ENCODE assay signal across 26 mouse cellular contexts in genomic region chr17:87063461-87063860, GRCm38 (mm10). TPM values are rescaled to one million over a fixed set of nuclear protein-coding genes. Genes with fewer than 3 reads are reported as not detected.
A peak's percentile ranks its signal among the peaks of the same experiment; 100 is the strongest.
DNase-seq lines count a peak whose midpoint lies in the region; ATAC-seq and TF ChIP-seq lines count a peak whose summit lies in the region.
"Had no signal": no experiment of that assay in that cellular context is flagged by ENCODE, and none has a peak within 500 bp of the region (broad histone marks: within the 10 kb centered on the region; RNA-seq: fewer than 3 reads in every experiment).

No protein-coding gene starts in this region.

- peak; percentile 86 for ATAC-seq in kidney, embryonic 14.5 days (ENCODE audit: low FRiP score, low TSS enrichment)
- ATAC-seq in lung, embryonic 14.5 days (ENCODE audit: insufficient read depth), result no peak
- ATAC-seq: forebrain, embryonic 15.5 days; liver, embryonic 12.5 days; midbrain, embryonic 15.5 days; Patski had no signal

- 27% methylated on average over 7 of the region's 7 CpGs for WGBS in kidney, embryonic 14.5 days
- WGBS in lung, embryonic 14.5 days, result 39% methylated on average over 7 of the region's 7 CpGs

- no peak overlapping the region for H3K9ac ChIP-seq in kidney, embryonic 14.5 days (ENCODE audit: low read depth, low read length)
- no peak overlapping the region for H3K9ac ChIP-seq in lung, embryonic 14.5 days
- H3K9ac ChIP-seq: embryonic facial prominence, embryonic 13.5 days; forebrain, embryonic 15.5 days; heart, embryonic 12.5 days; hindbrain, embryonic 15.5 days; liver, embryonic 12.5 days; liver, postnatal 0 days; midbrain, embryonic 15.5 days had no signal

- H3K27ac ChIP-seq in kidney, embryonic 14.5 days (ENCODE audit: low read depth, low read length), result peak overlapping the region; percentile 43; the same call in 1 of the 2 replicates
- H3K27ac ChIP-seq in lung, embryonic 14.5 days (ENCODE audit: low read depth), result 0 out of 2 replicates have a peak overlapping the region, but pooled peaks have one; percentile 2
- H3K27ac ChIP-seq: embryonic facial prominence, embryonic 13.5 days; forebrain, embryonic 10.5 days; forebrain, embryonic 15.5 days; hindbrain, embryonic 10.5 days; hindbrain, embryonic 15.5 days; liver, embryonic 12.5 days; midbrain, embryonic 15.5 days had no signal

- no peak overlapping the region for H3K4me3 ChIP-seq in kidney, embryonic 14.5 days (ENCODE audit: low read length)
- no peak overlapping the region for H3K4me3 ChIP-seq in lung, embryonic 14.5 days (ENCODE audit: low read depth, low read length)
- H3K4me3 ChIP-seq: embryonic facial prominence, embryonic 13.5 days; forebrain, embryonic 10.5 days; forebrain, embryonic 15.5 days; heart, embryonic 12.5 days; hindbrain, embryonic 10.5 days; hindbrain, embryonic 15.5 days; liver, embryonic 12.5 days; midbrain, embryonic 15.5 days had no signal

- peak; percentile 0 for DNase-seq in adrenal gland, postnatal 10 days
- DNase-seq in adrenal gland, adult 2 months, result no peak
- DNase-seq in kidney, adult 8-10 months, result no peak
- DNase-seq in lung, embryonic 14.5 days, result peak; percentile 17
- DNase-seq in lung, postnatal 25 days (ENCODE audit: low spot score), result no peak
- peak; percentile 22 for DNase-seq in brain, adult 2 months (ENCODE audit: low read depth, low spot score)
- DNase-seq in right cerebral cortex, postnatal 36 days (ENCODE audit: low spot score in 2 of 2), result no peak
- DNase-seq: adrenal gland, postnatal 25 days; cerebellum, postnatal 10 days; gastrocnemius, postnatal 25 days; layer of hippocampus, postnatal 36 days; left cerebral cortex, postnatal 4 days; right cerebral cortex, adult 18-20 months had no signal

- TF ChIP-seq CTCF in lung, embryonic 14.5 days (IDR thresholded peaks at IDR 0.05; ENCODE audit: low read depth), result no peak

- H3K9me3 ChIP-seq in kidney, embryonic 14.5 days (ENCODE audit: control insufficient read depth, low read length), result no peaks in the 10 kb centered on the region
- no peaks in the 10 kb centered on the region for H3K9me3 ChIP-seq in lung, embryonic 14.5 days (ENCODE audit: low read depth, low read length)
- H3K9me3 ChIP-seq: embryonic facial prominence, embryonic 13.5 days; forebrain, embryonic 10.5 days; forebrain, embryonic 15.5 days; G1E; heart, embryonic 12.5 days; hindbrain, embryonic 10.5 days; hindbrain, embryonic 15.5 days; liver, embryonic 12.5 days; midbrain, embryonic 15.5 days had no signal

- H3K36me3 ChIP-seq in kidney, embryonic 14.5 days (ENCODE audit: control insufficient read depth, insufficient read depth, low read length), result no peaks in the 10 kb centered on the region
- no peaks in the 10 kb centered on the region for H3K36me3 ChIP-seq in lung, embryonic 14.5 days (ENCODE audit: insufficient read depth)
- H3K36me3 ChIP-seq: embryonic facial prominence, embryonic 13.5 days; forebrain, embryonic 10.5 days; forebrain, embryonic 15.5 days; G1E; heart, embryonic 12.5 days; hindbrain, embryonic 10.5 days; hindbrain, embryonic 15.5 days; liver, embryonic 12.5 days; midbrain, embryonic 15.5 days had no signal

- H3K4me1 ChIP-seq in kidney, embryonic 14.5 days (ENCODE audit: control insufficient read depth, insufficient read depth, low read length), result peaks cover 15% of the 10 kb centered on the region; the same call in 1 of the 2 replicates
- H3K4me1 ChIP-seq in lung, embryonic 14.5 days (ENCODE audit: insufficient read depth), result no peaks in the 10 kb centered on the region
- H3K4me1 ChIP-seq: forebrain, embryonic 10.5 days; forebrain, embryonic 15.5 days; hindbrain, embryonic 10.5 days; hindbrain, embryonic 15.5 days; midbrain, embryonic 15.5 days had no signal

- no peak overlapping the region for H3K4me2 ChIP-seq in kidney, embryonic 14.5 days (replicated peaks; ENCODE audit: low read depth, low read length)
- peak overlapping the region; percentile 26; the same call in 1 of the 2 replicates for H3K4me2 ChIP-seq in lung, embryonic 14.5 days
- H3K4me2 ChIP-seq: embryonic facial prominence, embryonic 13.5 days; forebrain, embryonic 15.5 days; heart, embryonic 12.5 days; hindbrain, embryonic 15.5 days; liver, embryonic 12.5 days; midbrain, embryonic 15.5 days had no signal

- no peaks in the 10 kb centered on the region for H3K27me3 ChIP-seq in kidney, embryonic 14.5 days (ENCODE audit: control insufficient read depth, insufficient read depth, low read length)
- no peaks in the 10 kb centered on the region for H3K27me3 ChIP-seq in lung, embryonic 14.5 days (ENCODE audit: insufficient read depth, low read length)
- H3K27me3 ChIP-seq: CH12.LX; embryonic facial prominence, embryonic 13.5 days; forebrain, embryonic 15.5 days; heart, embryonic 12.5 days; hindbrain, embryonic 15.5 days; liver, embryonic 12.5 days; midbrain, embryonic 15.5 days; Patski had no signal

RNA-seq across cellular contexts. Expression of gene Cript, which starts 38.1 kb away (rescaled TPM):
- 10 to 100 TPM; 49.9 to 52.7 TPM for total RNA-seq in adrenal gland, postnatal 10 days (2021)
- 10 to 100 TPM; 62.2 to 72.8 TPM for total RNA-seq in adrenal gland, adult 2 months (2021)
- polyA plus RNA-seq in adrenal gland, adult 2 months (2012; rRNA removed), result 1.9 and 2.2 TPM in 2 replicates
- 150 and 193 TPM in 2 replicates for polyA plus RNA-seq in kidney, embryonic 14.5 days (2014; fragmentation: Nextera tagmentation; extraction: Ambion mirVana)
- polyA plus RNA-seq in lung, embryonic 14.5 days (2014; fragmentation: Nextera tagmentation; extraction: Ambion mirVana), result 131 TPM in 2 replicates

RNA-seq across cellular contexts. Expression of gene Pigf, which starts 38.3 kb away (rescaled TPM):
- 10 to 100 TPM in 1 of 2 experiments, 1 to 10 TPM in 1; 8.3 to 11.0 TPM for total RNA-seq in adrenal gland, postnatal 10 days (2021)
- total RNA-seq in adrenal gland, adult 2 months (2021), result 10 to 100 TPM; 11.6 to 18.8 TPM
- 0.58 and 1.6 TPM in 2 replicates for polyA plus RNA-seq in adrenal gland, adult 2 months (2012; rRNA removed)
- 39.3 and 46.1 TPM in 2 replicates for polyA plus RNA-seq in kidney, embryonic 14.5 days (2014; fragmentation: Nextera tagmentation; extraction: Ambion mirVana)
- 31.1 and 33.1 TPM in 2 replicates for polyA plus RNA-seq in lung, embryonic 14.5 days (2014; fragmentation: Nextera tagmentation; extraction: Ambion mirVana)

RNA-seq across cellular contexts. Expression of gene Socs5, which starts 44.0 kb away (rescaled TPM):
- 10 to 100 TPM; 40.3 to 48.3 TPM for total RNA-seq in adrenal gland, postnatal 10 days (2021)
- 10 to 100 TPM; 60.2 to 96.4 TPM for total RNA-seq in adrenal gland, adult 2 months (2021)
- polyA plus RNA-seq in adrenal gland, adult 2 months (2012; rRNA removed), result 63.5 and 68.3 TPM in 2 replicates
- 17.5 and 24.5 TPM in 2 replicates for polyA plus RNA-seq in kidney, embryonic 14.5 days (2014; fragmentation: Nextera tagmentation; extraction: Ambion mirVana)
- 17.6 and 18.5 TPM in 2 replicates for polyA plus RNA-seq in lung, embryonic 14.5 days (2014; fragmentation: Nextera tagmentation; extraction: Ambion mirVana)

Comparison
In these comparisons a context has a peak if more than half of its experiments do, and no peak if none do; other contexts are left out.
1. DNase-seq: peak in adrenal gland, postnatal 10 days (single experiment), lung, embryonic 14.5 days (single experiment) and brain, adult 2 months (single experiment); none in adrenal gland, adult 2 months (single experiment), kidney, adult 8-10 months (0 of 2), lung, postnatal 25 days (single experiment) and right cerebral cortex, postnatal 36 days (0 of 2).
2. RNA of gene Cript, which starts 38.1 kb away (polyA plus RNA-seq): 150 to 193 TPM in kidney, embryonic 14.5 days and 131 TPM in lung, embryonic 14.5 days; 1.9 to 2.2 TPM in adrenal gland, adult 2 months; every median in the first group is over 10 times any median in the second.
3. RNA of gene Pigf, which starts 38.3 kb away (polyA plus RNA-seq): 39.3 to 46.1 TPM in kidney, embryonic 14.5 days and 31.1 to 33.1 TPM in lung, embryonic 14.5 days; 0.58 to 1.6 TPM in adrenal gland, adult 2 months; every median in the first group is over 10 times any median in the second.